Mouse (Mus musculus) C2C12 (cell line): ENCODE measurements around the gene Racgap1.

ENCODE experiments used
- CEBPB ChIP-seq: IDR thresholded peaks from one replicate; pipeline ENCODE4 v1.6.1; 2011; ENCODE audit warnings: low read depth, mild to moderate bottlenecking, control low read depth, moderate library complexity
- CTCF ChIP-seq: IDR thresholded peaks from one replicate; pipeline ENCODE4 v1.5.1; 2011; ENCODE audit not compliant: control insufficient read depth, insufficient read depth, insufficient read length
- MAX ChIP-seq: IDR thresholded peaks from one replicate; pipeline ENCODE4 v1.6.1; 2011; ENCODE audit warnings: mild to moderate bottlenecking, control low read depth
- MYOD1 ChIP-seq: IDR thresholded peaks from one replicate; pipeline ENCODE4 v1.6.1; 2011; ENCODE audit warnings: low read depth; ENCODE audit not compliant: control insufficient read depth, insufficient read length
- MYOG ChIP-seq: IDR thresholded peaks from one replicate; pipeline ENCODE4 v1.6.1; 2011; ENCODE audit not compliant: control insufficient read depth, insufficient read length; ENCODE audit errors: extremely low read depth
- USF1 ChIP-seq: IDR thresholded peaks from one replicate; pipeline ENCODE4 v1.6.1; 2011; ENCODE audit warnings: low read depth, mild to moderate bottlenecking, control low read depth, moderate library complexity

- TF ChIP-seq CTCF (no peak), USF1 (no peak), CEBPB (no peak), MAX (no peak), MYOG (no peak), MYOD1 (no peak)
These were observed 37.2 kb downstream of the Racgap1 start for GRCm38 (mm10) chr15:99614273-99614672.
